Mouse (Mus musculus): Measurements from ENCODE around the gene Utrn.

DNA sequence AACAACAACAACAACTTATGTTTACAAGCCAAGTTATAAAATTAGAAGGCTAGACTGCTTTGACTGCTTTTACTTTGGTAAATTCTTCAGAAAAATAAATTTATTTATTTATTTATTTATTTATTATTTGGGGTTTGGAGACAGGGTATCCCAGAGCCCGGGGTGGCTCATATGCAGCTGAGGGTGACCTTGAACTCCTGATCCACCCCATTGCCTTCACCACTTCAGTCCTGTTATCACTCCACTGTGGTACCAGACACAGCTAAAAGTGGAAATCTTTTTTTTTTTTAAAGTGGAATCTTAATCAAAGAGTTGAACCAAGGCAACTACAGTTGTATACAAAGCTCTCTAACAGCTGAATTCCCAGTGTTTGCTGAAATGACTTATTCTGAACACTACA lies 80.6 kb downstream of the Utrn start:
- TF ChIP-seq CTCF (IDR thresholded peaks at IDR 0.05; ENCODE audit: control insufficient read depth, insufficient read depth, insufficient replicate concordance, low read depth, low read length) = no peak
- TF ChIP-seq POLR2A (IDR thresholded peaks at IDR 0.05; ENCODE audit: control insufficient read depth, low read depth, low read length) = no peak

Data from testis, adult 2 months (tissue).